Mouse (Mus musculus) cerebellum, postnatal 25 days (tissue): ENCODE measurements around the gene Sntb2.
A peak's percentile ranks its signal among the peaks of the same experiment; 100 is the strongest.
"Not testable (repeated sequence)": the region's sequence is repeated elsewhere in the genome, so short reads cannot be mapped to it uniquely, and the experiment has no call there.

ENCODE experiments used
- DNase-seq, 2 experiments: peaks; one replicate each; pipeline ENCODE4 v3.0.0; 2021; ENCODE audit warnings: mixed read lengths in 2 of 2

Gene Sntb2

GRCm38 (mm10) chr8:106973526-106973925 lies 38.0 kb downstream of the Sntb2 start:
- DNase-seq: not testable (repeated sequence)

GRCm38 (mm10) chr8:106974754-106975153 lies 39.2 kb downstream of the Sntb2 start:
- peak in 1 of 2 experiments; percentile 9 for DNase-seq

GRCm38 (mm10) chr8:106975764-106976163 lies 40.2 kb downstream of the Sntb2 start:
- DNase-seq: no peak

DNA sequence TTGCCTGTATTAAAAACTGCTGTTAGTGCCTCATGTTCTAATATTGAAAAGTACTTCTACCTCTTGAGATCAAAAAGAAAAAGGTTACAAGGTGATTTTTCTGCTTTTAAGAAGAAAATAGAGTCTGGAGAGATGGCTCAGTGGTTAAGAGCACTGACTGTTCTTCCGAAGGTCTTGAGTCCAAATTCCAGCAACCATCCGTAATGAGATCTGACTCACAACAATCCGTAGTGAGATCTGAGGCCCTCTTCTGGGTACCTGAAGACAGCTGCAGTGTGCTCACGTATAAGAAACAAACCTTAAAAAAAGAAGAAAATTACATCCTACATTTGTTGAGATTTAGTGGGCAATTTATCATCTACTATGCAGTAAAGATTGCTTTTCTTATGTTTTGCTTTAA lies 40.9 kb downstream of the Sntb2 start:
- DNase-seq: no peak

- peak in 1 of 2 experiments; percentile 12 for DNase-seq
Measured at GRCm38 (mm10) chr8:106978755-106979251, 43.3 kb downstream of the Sntb2 start.

DNA sequence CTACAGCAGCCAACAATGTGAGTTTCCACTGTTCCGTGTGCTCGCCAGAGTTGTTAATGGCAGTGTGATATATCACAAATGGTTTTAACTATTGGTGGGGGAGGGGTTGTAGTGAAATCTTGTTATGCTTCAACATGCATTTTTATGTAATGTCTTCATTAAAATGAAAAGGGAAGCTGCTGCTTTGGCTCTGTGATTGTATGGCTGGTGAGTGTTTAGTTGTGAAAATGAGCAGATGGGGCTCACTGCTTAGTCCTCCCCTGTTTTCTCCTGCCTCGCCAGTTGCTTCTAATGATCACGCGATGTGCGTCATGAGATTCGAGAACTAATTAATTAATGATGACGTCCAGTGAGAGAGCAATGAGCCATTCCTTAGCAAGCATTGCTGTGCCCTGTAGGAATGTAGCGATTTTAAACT lies 49.9 kb downstream of the Sntb2 start:
- no peak for DNase-seq

- no peak for DNase-seq
Measured at GRCm38 (mm10) chr8:106985951-106986350, 50.4 kb downstream of the Sntb2 start.

- no peak for DNase-seq
Measured at GRCm38 (mm10) chr8:106987557-106987956, 52.0 kb downstream of the Sntb2 start.

DNA sequence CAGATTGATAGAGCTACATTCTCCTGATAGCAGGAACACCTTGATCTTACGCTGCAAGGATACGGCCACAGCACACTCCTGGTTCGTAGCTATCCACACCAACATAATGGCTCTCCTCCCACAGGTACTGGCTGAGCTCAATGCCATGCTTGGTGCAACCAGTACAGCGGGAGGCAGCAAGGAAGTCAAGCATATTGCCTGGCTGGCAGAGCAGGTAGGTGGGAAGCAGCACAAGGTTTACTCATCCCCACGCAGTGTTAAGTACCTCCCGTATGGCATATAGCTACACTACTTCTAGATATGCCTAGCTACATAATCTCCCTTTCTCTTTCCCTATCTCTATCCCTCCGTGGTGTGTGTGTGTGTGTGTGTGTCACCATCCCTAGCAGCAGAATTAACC lies 55.8 kb downstream of the Sntb2 start:
- DNase-seq: no peak

DNA sequence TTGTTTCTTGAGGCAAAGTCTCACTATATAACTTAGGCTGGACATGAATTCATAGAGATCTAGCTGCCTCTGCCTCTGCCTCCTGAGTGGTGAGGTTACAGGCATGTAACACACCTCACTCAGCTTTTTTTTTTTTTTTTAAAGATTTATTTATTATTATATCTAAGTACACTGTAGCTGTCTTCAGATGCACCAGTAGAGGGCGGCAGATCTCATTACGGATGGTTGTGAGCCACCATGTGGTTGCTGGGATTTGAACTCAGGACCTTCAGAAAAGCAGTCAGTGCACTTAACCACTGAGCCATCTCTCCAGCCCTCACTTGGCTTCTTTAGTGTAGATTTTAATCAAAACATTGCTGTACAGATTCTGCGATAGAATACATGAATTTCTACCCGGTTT lies 60.8 kb downstream of the Sntb2 start:
- DNase-seq: not testable (repeated sequence)

GRCm38 (mm10) chr8:106997416-106997815 lies 61.9 kb downstream of the Sntb2 start:
- no peak for DNase-seq

DNA sequence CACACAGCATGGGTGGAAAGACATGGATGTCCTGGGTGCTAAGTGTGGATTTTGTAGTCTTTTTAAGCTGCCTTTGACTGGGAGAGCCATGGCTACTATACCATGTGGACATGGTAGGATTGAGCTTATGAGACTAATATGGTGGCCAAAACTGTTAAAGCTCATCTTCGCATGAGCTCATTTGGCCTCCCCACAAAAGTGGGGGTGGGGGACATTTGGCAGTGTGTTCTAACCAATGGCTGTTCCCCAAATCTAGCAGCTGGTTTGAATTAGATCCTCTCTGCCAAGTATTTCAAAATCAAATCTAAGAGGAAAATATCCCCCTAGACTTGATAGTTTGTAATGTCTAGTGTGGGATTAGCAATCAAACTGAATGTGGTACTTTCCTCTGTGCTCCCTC lies 63.5 kb downstream of the Sntb2 start:
- no peak for DNase-seq

DNA sequence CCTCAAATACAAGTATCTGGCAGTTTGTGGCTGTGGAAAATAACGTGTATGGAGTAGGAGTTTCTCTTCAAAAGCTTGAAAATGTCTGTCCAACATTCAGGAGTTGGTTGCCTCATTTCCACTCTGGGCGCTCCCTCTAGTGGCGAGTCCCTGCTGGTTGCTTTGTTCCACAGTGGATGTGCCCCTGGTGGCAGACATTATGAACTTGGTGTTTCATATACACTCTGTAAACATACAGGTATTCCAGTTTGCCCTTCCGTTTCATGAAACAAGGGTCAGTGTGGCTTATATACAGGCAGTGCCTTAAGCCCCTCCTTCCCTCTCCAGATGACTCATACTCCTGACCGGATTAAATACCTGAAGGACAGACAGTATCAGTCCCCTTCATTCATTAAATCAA lies 67.0 kb downstream of the Sntb2 start:
- DNase-seq: peak; percentile 88 to 94

DNA sequence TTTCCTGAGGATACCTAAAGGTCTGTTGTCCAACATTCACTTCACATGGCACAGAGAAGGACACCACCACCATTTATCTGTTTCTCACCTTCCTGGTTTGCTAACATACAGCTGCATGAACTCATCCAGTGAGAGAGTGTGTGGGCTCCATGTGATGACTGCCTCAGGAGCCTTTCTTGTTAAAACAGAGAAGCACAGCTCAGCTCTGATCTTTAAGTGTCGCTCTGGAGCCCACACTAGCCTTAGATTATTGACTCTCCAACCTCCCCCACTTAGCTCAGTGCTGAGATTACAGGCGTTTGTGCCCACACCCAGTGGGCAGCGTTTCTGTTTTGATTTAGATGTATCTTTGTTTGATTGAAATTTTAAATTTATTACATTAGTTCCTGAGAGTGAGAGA lies 72.2 kb downstream of the Sntb2 start:
- no peak for DNase-seq

DNA sequence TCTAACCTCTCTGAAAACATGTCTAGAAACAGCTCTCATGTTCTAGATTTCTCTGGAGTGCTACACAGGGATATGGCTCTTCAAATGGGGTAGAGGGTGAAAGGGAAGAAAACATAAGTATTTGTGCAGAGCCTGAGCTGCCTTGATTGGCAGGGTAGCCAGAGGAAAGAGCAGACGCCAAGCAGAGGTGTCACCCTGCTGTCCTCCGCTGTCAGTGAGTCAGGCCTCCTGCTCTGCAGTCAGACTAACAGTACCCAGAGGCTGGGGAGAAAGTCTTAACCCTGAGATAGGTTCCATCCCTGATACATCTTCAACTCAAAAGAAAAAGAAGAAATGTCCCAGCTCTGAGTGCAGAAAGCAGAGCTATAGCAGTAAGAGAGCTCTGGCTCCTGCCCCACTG lies 77.1 kb downstream of the Sntb2 start:
- no peak for DNase-seq

DNA sequence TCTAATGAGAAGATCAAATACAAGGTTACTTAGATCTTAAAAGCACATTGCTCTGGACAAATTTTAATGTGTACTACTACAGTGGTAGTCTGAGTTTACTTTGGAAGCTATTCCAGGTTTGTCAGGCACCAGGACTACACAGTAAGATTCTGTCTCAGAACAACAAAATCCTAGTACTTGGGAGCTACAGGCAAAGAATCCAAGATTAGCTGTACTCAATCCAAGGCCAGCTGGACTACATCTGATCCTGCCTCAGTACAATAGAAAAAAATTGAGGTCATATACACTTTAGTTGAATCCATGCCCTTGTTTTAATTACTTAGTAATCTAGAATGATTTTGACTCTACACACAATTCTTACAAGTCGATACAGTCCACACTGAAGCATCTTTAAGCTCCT lies 79.4 kb downstream of the Sntb2 start:
- no peak for DNase-seq

- no peak for DNase-seq
Measured at GRCm38 (mm10) chr8:107023479-107023878, 87.9 kb downstream of the Sntb2 start.

- DNase-seq: no peak
Measured at GRCm38 (mm10) chr8:107029310-107029709, 93.8 kb downstream of the Sntb2 start.

DNA sequence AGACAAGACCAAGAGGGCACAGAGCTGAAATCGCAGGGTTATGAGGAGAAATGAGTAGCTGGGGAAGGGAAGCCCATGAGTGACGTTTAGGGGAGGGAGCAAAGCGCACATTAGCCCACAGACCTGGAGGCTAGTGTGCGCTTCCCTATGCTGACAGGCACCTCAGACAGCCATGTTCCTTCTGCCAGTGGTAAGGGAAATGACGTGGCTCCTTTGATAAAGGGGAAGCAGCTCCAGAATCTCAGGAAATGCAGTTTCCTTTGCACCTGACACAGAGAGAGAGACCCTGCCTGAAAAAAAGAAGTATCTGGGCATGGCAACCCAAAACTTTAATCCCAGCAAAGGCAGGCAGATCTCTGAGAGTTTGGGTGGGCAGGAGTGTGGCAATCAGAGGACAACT lies 94.5 kb downstream of the Sntb2 start:
- no peak for DNase-seq

DNA sequence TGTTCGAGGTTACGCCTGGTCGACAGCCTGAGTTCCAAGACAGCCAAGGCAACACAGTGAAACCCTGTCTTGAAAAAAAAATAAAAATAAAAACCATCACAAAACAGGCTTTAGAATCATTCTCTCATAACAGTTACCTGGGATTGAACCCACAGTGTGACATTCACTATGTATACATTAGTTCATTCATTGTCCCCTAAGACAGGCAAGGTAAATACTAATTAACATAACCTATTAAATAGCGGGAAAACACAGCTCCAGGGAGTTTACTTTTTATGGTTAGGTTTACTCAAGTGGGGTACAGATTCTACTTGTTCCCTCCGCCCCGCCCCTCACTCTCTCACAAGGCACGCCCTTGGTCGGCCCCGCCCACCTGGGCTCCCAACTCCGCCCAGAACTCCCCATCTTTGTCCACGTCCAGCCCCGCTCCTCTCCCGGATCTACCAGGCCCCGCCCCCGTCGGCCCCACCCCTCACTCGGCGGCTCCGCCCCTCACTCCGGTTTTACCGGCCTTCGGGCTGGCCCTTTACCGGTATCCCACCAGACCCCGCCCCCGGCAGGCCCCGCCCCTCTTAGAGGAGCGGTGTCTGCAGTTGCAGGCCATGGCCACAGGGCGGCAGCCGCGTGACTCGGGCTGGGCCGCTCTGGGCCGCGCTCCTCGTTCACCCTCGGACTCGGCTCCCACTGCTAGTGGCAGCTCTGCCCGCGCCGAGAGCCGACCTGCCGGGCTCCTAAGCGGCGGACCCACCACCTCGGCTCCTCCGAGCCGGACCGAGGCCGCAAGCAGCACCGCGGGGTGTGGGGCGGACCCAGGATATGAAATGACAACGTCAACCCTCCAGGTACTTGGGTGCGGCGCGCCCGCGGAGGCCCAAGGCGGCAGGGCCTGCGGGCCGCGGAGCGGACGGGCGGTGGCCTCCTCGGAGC lies 95.4 kb downstream of the Sntb2 start, which contains the start of gene Vps4a:
Gene Vps4a, plus strand, starts transcription at position 573 of the 927 bp plus-strand sequence.
- DNase-seq: peak; percentile 98

DNA sequence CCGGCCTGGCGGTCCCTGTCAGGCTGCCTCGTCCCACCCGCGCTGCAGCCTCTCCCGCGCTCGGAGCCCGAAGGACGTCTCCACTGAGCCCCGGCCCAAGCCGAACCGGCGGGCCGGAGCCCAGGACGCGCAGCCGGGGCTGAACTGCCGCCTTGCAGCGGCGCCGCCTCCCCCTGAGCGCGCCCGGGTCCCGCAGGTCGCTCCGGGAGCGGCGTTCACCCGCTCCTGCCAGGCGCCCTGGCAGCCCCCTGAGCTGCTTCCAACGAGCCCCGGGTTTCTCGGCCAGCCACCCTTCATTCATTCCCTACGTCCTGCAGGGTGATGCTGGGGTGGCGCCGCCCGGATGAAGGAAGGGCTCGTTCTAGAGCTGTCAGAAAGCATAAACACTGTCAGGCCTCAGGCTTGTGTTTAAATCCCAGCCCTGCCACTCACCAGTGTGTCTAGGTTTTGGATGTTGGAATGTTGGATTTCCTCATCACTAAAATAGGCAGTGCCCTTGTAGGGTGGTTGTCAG lies 96.1 kb downstream of the Sntb2 start:
- DNase-seq: no peak

DNA sequence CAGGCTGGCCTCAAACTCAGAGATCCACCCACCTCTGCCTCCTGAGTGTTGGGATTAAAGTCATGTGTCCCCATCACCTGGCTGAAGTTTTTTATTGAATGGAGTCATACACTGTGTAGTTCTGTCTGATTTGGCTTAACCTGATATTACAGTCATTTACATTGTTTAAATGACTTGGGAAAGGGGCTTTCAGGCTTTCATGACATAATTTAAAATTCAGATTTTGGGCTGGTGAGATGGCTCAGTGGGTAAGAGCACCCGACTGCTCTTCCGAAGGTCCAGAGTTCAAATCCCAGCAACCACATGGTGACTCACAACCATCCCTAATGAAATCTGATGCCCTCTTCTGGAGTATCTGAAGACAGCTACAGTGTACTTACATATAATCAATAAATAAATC lies 98.1 kb downstream of the Sntb2 start:
- DNase-seq: not testable (repeated sequence)

GRCm38 (mm10) chr8:107035641-107036040 lies 100.1 kb downstream of the Sntb2 start:
- DNase-seq: no peak

GRCm38 (mm10) chr8:107036626-107037025 lies 101.1 kb downstream of the Sntb2 start:
- peak in 1 of 2 experiments; percentile 41 for DNase-seq
